Mouse (Mus musculus) c-Kit-positive CD71-positive TER-119-positive erythroid progenitor cells, embryonic 14.5 days (primary cell): ENCODE results near the gene Olfr1410.

ENCODE experiments used
- DNase-seq: peaks from one replicate; pipeline ENCODE4 v3.0.0-alpha.2; 2013; ENCODE audit warnings: low spot score

Olfr1410 gene

GRCm38 (mm10) chr1:92605482-92605881, at the start of gene Olfr1410:
TSS of gene Olfr1410 (plus strand) at chr1:92605782.
- no peak for DNase-seq

GRCm38 (mm10) chr1:92571022-92571421, 34.6 kb upstream of the Olfr1410 start, which contains the start of gene Olfr1413:
TSS of gene Olfr1413 (plus strand) at chr1:92571322.
- no peak for DNase-seq

- no peak for DNase-seq
These were observed 20.1 kb upstream of the Olfr1410 start, which contains the start of gene Olfr1412 for GRCm38 (mm10) chr1:92585479-92585878. TSS of gene Olfr1412 (plus strand) at chr1:92585779.

- no peak for DNase-seq
These were observed 11.5 kb upstream of the Olfr1410 start, which contains the start of gene Olfr1411 for GRCm38 (mm10) chr1:92594111-92594510. TSS of gene Olfr1411 (plus strand) at chr1:92594411.

GRCm38 (mm10) chr1:92596019-92596418, 9.6 kb upstream of the Olfr1410 start:
- DNase-seq: no peak

GRCm38 (mm10) chr1:92607711-92608110, 2.1 kb downstream of the Olfr1410 start:
- no peak for DNase-seq

- DNase-seq: peak; percentile 22
These were observed 5.4 kb downstream of the Olfr1410 start for GRCm38 (mm10) chr1:92611008-92611407.

GRCm38 (mm10) chr1:92613175-92613574, 7.6 kb downstream of the Olfr1410 start:
- DNase-seq: no peak

- no peak for DNase-seq
These were observed 8.9 kb downstream of the Olfr1410 start for GRCm38 (mm10) chr1:92614516-92614915.

GRCm38 (mm10) chr1:92616046-92616445, 10.5 kb downstream of the Olfr1410 start:
- DNase-seq: no peak

GRCm38 (mm10) chr1:92617488-92617887, 11.9 kb downstream of the Olfr1410 start, which contains the start of gene Olfr12:
TSS of gene Olfr12 (plus strand) at chr1:92617788.
- no peak for DNase-seq

GRCm38 (mm10) chr1:92618360-92618759, 12.8 kb downstream of the Olfr1410 start:
- no peak for DNase-seq

GRCm38 (mm10) chr1:92628227-92628626, 22.6 kb downstream of the Olfr1410 start:
- no peak for DNase-seq

- DNase-seq: no peak
These were observed 26.6 kb downstream of the Olfr1410 start for GRCm38 (mm10) chr1:92632196-92632595.

GRCm38 (mm10) chr1:92632948-92633347, 27.4 kb downstream of the Olfr1410 start:
- no peak for DNase-seq

- DNase-seq: no peak
These were observed 28.1 kb downstream of the Olfr1410 start for GRCm38 (mm10) chr1:92633726-92634125.

GRCm38 (mm10) chr1:92634569-92634968, 29.0 kb downstream of the Olfr1410 start:
- DNase-seq: no peak

GRCm38 (mm10) chr1:92634976-92635599, 29.5 kb downstream of the Olfr1410 start:
- no peak for DNase-seq

- no peak for DNase-seq
These were observed 30.4 kb downstream of the Olfr1410 start for GRCm38 (mm10) chr1:92636015-92636414.

- DNase-seq: no peak
These were observed 31.1 kb downstream of the Olfr1410 start for GRCm38 (mm10) chr1:92636676-92637075.

- no peak for DNase-seq
These were observed 32.1 kb downstream of the Olfr1410 start for GRCm38 (mm10) chr1:92637501-92638172.

- no peak for DNase-seq
These were observed 32.6 kb downstream of the Olfr1410 start for GRCm38 (mm10) chr1:92638181-92638580.

GRCm38 (mm10) chr1:92638736-92639135, 33.2 kb downstream of the Olfr1410 start:
- no peak for DNase-seq
